Mouse (Mus musculus) layer of hippocampus, postnatal 36 days (tissue): ENCODE measurements around the gene Emilin3. TPM values are rescaled to one million over a fixed set of nuclear protein-coding genes. Genes with fewer than 3 reads are reported as not detected.
"Not testable (repeated sequence)": the region's sequence is repeated elsewhere in the genome, so short reads cannot be mapped to it uniquely, and the experiment has no call there.

ENCODE experiments used
- DNase-seq, 2 experiments: peaks; one replicate each; pipeline ENCODE4 v3.0.0; 2022
- total RNA-seq, 2 experiments: library from RNA; stranded (reverse); gene quantifications; 2 replicates each; pipeline ENCODE4 v1.2.3; 2021

Gene Emilin3
- under 1 TPM in 1 of 2 experiments, not detected in 1; 0.15 TPM for total RNA-seq

DNA sequence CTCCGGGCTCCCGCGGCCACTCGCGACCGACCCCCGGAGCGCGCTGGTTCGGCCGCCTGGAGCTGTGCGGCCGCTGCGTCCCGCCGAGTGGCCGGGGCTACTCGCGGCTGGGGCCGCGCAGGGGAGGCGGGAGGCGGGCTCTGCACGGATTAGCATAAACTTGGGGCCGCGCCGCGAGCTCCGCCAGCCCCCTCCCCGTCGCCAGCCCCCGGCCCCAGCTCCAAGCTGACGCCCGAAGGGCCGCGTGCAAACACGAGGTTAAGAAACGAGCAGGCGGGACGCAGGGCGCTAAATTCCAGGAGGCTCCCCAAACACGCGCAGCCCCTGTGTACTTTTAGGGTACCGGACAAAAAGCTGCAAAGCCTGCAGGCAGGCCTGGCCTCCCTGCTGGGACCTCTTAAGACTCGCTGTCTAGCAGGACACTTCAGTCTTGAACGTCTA lies at the start of gene Emilin3:
Gene Emilin3 (minus strand): TSS at position 98 of the 441 bp plus-strand sequence.
- no peak for DNase-seq

DNA sequence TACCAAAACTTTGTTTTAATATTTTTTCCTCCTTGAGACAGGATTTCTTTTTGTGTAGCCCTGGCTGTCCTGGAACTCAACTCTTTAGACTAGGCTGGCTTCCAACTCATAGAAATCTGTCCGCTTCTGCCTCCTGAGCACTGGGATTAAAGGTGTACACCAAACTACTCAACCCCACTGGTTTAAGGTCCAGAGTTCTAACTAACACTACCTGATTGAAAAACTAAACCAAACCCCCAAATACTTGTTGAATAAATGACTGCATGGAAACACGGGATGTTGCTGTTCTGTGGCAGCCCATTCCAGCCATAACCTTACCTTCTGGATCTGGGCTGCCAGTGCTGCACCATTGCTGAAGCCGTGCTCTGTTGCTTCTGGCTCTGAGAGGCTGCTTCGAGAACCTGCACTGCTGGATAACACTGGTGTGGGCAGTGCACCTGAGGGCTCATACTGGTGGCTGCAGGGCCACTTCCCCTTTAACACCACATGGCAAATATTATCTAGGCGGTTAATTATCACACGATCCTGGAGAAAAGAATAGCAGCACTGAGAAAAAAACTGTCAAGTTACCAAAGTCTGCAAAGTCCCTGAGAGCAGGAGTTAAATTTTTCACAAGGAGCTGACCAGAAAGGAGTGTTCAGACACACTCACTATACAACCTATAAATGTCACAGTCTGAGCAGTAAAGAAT lies 49.0 kb upstream of the Emilin3 start:
- DNase-seq: no peak

DNA sequence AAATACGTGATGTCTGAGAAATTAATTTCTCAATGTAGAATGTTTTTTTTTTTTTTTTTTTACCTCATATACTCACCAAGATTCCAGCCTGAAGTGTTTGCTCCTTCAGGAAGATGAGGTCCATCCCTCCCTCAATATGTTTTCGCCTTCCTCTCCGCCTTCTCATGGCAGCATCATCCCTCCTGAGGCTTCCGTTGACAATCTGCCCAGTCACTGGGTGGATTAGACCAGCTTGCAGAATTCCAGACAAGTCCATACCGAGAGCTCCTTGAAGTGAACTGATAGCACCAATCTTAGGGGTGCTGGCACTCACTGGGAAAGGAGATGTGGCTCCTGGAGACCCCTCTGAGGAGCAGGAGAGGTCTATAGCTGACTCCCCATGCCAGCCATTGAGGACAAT lies 47.8 kb upstream of the Emilin3 start:
- no peak for DNase-seq

DNA sequence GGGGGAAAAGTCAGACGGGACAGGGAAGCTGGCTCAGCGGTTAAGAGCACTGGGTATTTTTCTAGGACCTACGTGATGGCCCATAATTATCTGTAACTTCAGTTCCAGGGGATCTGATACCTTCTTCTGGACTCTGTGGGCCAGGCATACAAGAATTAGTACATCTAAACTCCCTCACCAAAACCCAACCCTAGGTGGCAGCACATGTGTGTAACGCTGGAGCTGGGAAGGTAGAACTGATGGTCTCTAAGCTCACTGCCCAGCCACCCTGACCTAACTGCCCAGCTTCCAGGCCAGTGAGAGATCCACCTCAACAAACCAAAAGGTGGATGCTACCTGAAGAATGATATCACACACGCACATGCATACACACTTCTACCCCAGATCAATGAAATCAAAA lies 46.6 kb upstream of the Emilin3 start:
- DNase-seq: no peak

DNA sequence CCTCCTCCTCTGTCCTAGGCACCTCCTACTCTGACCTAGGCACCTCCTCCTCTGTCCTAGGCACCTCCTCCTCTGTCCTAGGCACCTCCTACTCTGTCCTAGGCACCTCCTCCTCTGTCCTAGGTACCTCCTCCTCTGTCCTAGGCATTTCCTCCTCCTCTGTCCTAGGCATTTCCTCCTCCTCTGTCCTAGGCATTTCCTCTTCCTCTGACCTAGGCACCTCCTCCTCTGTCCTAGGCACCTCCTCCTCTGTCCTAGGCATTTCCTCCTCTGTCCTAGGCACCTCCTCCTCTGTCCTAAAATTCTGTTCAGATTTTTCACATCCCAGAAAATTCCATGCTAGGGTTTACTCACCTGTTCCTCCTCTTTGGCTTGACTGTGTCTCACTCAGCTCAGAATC lies 45.7 kb upstream of the Emilin3 start:
- DNase-seq: not testable (repeated sequence)

DNA sequence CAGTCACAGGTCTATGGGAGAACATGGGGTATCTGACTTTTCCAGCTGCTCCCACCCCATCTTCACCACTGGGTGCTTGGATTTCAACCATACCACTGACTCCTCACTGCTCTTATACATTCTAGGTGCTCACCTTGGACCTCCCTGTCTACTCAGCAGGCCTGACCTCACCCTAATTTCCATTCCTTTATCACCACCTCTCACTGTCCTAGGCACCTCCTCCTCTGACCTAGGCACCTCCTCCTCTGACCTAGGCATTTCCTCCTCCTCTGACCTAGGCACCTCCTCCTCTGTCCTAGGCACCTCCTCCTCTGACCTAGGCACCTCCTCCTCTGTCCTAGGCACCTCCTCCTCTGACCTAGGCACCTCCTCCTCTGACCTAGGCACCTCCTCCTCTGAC lies 45.2 kb upstream of the Emilin3 start:
- DNase-seq: not testable (repeated sequence)

DNA sequence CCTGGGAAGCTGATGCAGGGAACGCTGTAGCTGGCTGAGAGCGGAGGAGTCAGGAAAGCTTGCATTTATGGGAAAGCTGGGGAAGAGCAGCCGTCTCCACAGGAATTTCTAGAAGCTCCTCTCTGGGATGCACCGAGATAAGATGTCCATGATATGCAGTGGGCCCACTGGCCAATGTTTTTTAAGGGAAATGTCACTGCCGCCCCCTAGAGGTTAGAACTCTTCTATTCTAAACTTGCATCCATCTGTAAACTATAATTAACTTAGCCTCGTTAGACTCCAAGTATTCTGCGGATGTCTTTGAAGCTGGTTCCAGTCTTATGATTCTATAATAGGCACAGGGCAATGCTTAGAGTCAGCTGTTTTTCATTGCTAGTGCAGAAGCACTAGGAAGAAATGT lies 43.2 kb upstream of the Emilin3 start:
- no peak for DNase-seq

DNA sequence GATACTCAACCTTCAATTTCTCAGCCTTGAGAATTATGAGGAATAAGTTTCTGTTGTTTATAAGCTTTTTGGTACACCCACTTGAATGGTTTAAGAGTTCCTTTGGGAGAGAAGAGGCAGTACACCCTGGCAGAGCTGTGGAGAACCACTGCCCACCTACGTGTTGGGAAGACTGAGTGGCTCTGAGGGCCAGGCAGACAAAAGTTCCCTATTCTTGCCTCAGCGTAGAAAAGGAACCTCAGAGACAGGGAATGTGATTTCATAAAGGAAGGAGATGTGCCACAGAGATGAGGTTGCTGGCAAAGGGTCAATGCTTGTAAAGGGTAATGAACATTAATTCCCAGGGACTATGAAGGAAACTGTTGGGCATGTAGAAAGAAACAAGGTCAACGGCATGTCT lies 42.4 kb upstream of the Emilin3 start:
- DNase-seq: no peak

DNA sequence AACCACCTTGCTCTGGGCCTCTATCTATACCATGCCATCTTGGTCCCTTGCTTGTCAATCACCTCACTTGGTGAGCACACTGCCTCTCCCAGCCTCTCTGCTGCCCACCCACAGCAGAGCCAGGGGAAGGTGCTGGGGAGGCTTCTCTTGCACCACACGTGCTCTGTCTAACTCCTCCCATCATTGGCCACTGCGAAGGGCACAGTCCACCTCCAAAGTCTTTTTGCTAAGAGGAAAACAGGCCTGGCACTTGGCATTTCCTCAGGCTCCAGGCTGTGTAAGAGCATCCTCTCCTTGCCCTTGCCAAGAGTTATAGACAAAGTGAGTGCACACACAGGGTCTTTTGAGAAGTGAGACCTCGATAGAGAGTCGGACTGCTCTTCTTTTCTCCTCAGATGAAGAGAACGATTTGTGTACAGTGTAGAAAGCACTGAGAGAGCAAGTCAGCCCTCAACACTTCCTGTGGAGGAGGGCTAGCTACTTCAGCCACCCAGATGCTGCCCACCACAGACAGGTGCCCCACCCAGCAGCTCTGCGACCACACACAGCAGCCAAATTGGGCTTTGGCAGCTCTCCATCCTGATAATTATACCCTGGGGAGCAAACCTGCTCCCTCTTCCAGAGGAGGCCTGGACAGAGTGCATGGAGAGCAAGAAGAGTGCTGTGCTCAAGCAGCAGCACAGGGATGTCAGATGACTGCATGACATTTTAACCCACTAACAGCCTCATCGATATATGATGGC lies 41.2 kb upstream of the Emilin3 start:
- no peak for DNase-seq

DNA sequence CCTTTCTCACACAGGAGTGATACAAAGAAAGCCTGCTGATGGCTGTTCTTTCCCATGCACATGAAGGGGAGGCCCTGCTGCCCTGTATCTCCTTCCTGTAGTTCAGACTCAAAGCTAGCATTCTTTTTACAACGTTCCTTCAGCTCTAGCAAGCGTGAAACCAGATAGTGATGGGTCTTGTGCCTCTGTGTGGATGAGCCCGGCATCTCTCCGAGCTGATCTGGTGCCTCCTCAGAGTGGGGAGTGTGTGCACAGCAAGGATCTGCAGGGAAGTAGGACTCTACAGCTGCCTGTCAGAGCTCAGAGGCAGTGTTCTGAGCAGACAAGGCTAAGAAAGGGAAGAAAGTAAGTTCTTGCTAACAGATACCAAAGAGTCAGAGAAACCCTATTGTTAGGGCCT lies 39.5 kb upstream of the Emilin3 start:
- DNase-seq: no peak

DNA sequence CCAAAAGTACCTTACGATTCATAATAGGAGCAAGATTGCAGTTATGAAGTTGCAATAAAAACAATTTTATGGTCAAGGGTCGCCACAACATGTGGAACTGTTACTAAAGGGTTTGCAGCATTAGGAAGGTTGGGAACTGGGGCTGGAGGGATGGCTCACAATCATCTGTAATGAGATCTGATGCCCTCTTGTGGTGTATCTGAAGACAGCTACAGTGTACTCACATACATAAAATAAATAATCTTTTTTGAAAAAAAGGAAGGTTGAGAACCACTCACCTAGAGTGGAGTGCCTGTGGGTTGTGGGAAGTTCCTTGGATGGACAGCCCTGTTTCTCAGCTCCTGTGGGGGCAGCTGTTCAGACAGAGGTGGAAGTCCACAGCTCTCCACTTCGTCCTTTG lies 30.3 kb upstream of the Emilin3 start:
- no peak for DNase-seq

DNA sequence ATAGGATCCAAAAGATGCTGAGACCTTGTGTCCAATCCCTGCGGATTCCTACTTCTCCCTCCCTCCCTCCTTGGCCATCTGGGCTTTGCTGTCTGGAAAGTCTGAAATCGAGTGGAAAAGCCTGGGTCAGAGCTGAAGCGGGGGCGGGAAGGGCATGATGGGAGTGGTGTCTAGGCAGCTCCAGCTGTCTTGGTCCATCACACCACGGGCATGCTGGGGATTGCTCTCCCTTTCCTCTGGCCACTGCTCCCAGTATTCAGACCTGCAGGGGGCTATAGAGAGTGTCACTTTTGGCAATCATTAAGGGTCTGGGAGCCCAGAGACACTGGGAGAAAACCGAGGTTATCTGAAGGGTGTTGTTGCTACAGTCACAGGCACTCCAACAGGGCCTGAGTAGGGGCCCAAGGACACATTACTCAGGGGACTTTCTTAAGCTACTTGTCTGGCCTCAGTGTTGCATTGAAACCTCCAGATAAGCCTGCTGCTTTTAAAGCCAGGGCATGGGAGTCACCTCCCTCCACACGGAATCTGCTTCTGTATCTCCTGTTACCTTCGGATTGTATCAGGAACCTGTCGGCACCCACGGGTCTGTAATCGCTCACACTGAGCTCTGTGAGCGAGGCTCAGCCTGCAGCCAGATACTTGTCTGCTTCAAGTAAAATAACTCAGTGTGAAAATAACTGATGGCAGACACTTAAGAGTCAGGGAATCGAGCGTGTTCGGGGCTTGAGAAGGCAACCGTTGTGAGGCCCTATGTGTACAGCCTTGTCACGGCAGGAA lies 29.0 kb upstream of the Emilin3 start:
- no peak for DNase-seq

DNA sequence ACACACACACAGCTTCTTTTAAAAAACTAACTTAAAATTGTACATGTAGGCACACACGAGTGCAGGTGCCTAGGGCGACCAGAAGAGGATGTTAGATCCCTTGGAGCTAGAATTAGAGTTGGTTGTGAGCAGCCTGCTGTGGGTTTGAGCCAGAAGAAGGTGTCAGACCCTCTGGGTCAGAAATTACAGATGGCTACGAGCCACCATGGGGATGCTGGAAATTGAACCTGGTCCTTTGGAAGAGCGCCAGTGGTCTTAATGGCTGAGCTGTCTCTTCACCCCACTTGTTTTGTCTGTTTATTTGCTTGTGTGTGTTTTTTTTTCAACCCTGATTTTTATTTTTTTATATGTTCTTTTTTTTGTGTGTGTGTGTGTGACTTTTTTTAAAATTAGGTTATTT lies 22.3 kb upstream of the Emilin3 start:
- no peak for DNase-seq

DNA sequence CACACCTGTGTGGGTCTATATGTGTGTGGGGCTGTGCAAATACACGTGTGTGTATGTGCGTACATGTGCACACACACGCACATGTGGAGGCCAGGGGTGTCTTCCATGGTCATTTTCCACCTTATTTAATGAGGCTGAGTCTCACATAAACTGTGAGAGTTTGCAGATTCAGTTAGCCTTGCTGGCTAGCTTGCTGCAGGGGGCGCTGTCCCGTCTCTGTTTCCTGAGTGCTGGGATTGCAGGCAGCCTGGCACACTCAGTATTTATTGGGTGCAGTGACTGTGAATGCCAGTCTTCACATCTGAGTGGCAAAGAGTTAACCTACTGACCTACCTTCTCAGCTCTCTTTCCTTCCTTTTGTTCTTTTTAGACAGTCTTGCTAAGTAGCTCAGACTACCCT lies 21.8 kb upstream of the Emilin3 start:
- DNase-seq: no peak

DNA sequence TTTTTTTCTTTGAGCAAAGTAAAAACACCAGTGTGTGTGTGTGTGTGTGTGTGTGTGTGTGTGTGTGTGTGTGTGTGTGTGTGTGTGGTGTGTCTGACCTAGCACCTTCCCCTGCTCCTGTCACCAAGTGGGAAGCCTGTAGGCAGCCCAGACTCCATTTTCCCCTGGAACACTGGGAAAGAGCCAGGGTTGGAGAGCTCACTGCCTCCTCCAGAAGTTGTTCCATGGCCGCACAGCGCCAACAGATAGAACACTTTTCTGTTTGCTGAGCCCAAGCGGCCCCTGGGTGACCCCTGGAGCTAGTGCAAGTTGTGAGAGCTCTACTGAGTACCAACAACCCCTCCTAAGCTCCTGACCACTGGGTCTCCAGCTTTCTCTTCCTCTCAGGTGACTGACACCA lies 20.9 kb upstream of the Emilin3 start:
- DNase-seq: no peak

DNA sequence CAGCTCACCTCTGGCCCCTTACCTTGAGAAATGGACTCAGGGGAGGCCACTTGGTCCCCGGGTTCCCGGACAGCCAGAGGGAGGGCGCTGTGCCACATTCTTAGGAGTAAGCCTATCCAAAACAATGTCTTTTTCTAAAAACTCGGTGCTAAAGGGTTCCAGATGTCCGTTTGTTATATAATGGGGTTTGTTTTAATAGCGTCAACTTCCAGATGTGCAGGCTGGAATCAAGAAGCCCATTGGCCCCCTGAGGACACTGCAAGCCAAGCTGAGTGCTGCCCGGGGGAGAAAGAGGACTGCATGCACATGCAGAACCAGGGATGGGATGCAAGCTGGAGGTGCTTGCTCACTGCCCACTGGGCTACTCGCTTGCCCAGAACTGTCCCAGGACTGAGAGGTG lies 20.2 kb upstream of the Emilin3 start:
- no peak for DNase-seq

DNA sequence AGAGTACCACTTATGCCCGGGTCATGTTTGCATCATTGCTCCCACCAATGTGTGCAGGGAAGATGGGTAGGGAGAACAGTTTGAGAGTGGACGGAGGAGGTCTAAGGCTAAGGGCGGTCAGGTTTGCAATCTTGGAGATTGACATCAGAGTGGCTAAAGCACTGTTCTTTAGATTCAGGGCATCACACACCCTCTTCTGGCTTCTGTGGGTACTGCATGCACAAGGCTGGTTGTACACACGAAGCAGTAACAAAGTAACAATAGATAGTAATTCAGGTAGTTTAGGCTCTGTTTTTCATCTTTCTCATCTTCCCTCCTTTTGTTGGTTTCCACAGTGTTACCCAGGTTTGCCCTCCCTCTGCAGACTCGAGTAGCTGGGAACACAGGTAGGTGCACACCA lies 19.2 kb upstream of the Emilin3 start:
- no peak for DNase-seq

DNA sequence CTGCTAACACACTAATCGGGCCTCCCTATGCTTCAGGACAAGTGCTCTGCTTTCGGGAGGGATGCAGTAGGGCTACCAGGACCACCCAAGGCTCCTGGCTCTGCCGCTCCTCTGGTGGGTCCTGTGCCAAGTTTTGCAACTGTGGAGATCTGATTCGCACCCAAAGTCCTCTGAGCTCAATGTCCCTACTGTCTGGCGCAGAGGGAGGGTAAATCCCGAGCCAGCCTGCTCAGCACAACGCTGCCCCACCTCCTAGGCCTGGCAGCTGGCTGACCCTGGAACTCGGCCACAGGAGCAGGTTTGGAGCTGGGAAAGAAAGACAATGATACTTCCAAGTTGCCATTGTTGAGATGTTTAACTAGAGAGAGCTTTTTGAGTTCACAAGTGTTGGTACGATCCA lies 13.1 kb upstream of the Emilin3 start:
- peak; percentile 14 to 31 for DNase-seq

DNA sequence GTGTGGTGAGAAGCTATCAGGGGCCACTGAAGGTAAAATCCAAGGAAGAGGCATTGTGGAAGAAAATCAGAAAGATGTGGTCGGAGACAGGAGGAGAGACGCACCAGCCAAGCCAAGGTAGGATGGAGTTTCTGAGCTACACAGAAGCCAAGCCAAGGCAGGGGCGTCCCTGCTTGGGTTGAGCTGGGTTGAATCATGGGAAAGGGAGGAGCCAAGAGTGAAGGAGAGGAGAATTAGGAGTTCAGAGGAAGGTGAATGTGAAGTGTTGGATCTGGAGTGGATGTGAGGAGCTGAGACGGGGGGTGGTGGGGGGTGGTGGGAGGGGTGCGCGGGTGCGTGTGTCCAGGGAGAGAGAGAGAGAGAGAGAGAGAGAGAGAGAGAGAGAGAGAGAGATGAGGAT lies 9.2 kb upstream of the Emilin3 start:
- DNase-seq: no peak

DNA sequence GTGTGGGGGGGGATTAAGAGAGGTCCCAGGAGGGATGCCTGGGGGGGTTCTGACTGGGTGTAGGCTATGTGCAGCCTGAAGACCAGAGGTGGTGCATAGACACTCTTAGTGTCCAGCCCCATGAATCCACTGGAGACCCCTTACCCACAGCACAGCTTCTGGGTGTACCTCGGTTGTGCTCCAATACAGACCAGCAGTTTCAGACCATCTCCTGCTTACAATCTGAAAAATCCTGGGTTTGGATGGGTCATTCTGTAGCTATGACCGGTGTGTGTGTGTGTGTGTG lies 6.7 kb upstream of the Emilin3 start:
- no peak for DNase-seq

DNA sequence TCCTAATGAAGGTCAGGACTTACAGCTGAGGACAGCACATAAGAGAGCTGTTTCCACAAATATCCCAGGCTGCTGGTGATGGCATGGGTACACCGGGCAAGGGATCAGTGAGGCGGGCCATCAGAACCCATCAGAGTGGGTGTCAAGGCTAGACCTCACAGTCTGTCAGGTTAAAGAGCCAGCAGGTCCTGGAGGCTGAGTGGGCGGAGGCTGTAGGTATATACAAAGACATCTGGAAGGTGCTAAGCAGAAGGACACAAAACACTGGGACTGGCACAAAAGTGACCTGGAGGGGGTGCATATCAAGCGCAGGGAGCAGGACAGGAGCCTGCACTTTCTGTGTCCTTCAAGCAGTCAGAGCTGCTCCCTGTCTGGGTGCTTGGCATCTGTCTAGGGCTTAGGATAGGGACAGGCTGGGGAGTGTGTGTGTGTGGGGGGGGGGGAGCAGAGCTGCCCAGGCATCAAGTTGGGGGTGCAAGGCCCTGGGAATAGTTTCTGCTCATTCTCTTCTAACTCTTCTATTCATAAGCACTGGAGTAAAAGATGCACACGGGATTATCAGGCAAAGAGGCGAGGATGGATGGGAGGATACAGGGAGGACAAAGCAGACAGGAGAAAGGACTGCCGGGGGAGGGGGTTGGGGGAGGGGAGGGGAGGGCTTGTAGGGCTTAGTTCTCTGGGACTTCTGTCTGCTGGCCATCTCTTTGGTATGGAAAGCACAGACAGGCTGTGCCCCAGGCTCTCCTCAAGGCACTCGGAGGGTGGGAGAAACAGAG lies 6.2 kb upstream of the Emilin3 start:
- DNase-seq: no peak

DNA sequence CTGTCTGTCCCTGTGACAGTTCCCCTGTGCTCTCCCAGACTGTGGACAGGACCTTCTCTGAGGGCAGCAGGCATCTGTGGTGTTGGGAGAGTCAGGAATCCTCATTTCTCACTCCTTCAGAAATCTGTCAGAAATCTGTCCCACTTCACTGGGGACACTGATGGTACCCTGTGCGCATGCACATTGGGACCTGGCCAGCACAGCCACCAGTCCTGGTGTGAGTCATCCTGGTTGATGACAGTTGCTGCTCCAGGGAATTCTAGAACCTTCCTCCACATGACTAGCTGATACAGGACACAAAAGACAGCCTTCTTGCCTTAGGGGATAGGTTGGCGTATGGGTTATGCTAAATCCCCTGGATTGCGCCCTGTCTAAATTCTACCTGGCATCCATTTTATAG lies 5.2 kb upstream of the Emilin3 start:
- DNase-seq: no peak

DNA sequence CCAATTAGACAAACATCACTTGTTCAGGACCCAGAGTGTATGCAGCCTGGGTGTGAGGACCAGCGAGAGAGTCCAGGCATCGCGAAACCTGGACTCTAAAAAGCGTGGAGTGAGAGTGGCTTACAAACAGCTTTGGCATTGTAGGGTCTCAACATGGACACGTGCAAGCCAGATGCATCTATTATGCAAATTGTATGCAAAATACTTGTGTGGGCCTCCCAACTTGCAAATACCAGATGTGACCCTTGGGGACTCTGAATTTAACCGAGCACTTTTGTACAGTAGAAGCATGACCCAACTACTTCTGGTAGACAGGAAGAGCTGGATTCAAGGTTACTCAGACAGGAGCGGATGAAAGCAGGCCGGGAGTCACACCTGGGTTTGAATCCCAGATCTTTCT lies 4.6 kb upstream of the Emilin3 start:
- DNase-seq: no peak
